Mouse (Mus musculus): ENCODE data around the gene Rdh16f1. TPM values are rescaled to one million over a fixed set of nuclear protein-coding genes. Genes with fewer than 3 reads are reported as not detected.
"Not testable (repeated sequence)": the region's sequence is repeated elsewhere in the genome, so short reads cannot be mapped to it uniquely, and the experiment has no call there.

Rdh16f1 gene
- polyA plus RNA-seq, 1 experiment from 2014 or later: 0.14 TPM

GRCm38 (mm10) chr10:127800891-127801290, 41.3 kb downstream of the Rdh16f1 start, which contains the start of gene Rdh16:
TSS of gene Rdh16 (plus strand) at chr10:127801152.
- Histone ChIP-seq H3K27ac (ENCODE audit: low read length) (no peak within 1 kb of the TSS), H3K9me3 (replicated peaks; ENCODE audit: control insufficient read depth, low read length) (no peaks in the 10 kb centered on the region), H3K4me1 (ENCODE audit: control insufficient read depth, low read depth, low read length) (no peaks in the 10 kb centered on the region), H3K27me3 (ENCODE audit: control insufficient read depth, insufficient read depth, low read depth, low read length) (no peaks in the 10 kb centered on the region), H3K36me3 (ENCODE audit: control insufficient read depth, insufficient read depth) (no peaks in the 10 kb centered on the region), H3K9ac (ENCODE audit: low read depth, low read length) (no peak within 1 kb of the TSS), H3K4me2 (ENCODE audit: low read depth, low read length) (no peak within 1 kb of the TSS), H3K4me3 (ENCODE audit: low read depth, low read length) (no peak within 1 kb of the TSS)
- WGBS (ENCODE audit: insufficient replicate concordance): 63% methylated on average over 6 of the region's 6 CpGs
- no peak for ATAC-seq (ENCODE audit: low read depth)

GRCm38 (mm10) chr10:127801612-127802011, 42.0 kb downstream of the Rdh16f1 start:
- Histone ChIP-seq H3K9ac (ENCODE audit: low read depth, low read length) (no peak overlapping the region), H3K27me3 (ENCODE audit: control insufficient read depth, insufficient read depth, low read depth, low read length) (no peaks in the 10 kb centered on the region), H3K4me1 (ENCODE audit: control insufficient read depth, low read depth, low read length) (no peaks in the 10 kb centered on the region), H3K27ac (ENCODE audit: low read length) (no peak overlapping the region), H3K36me3 (ENCODE audit: control insufficient read depth, insufficient read depth) (no peaks in the 10 kb centered on the region), H3K4me2 (ENCODE audit: low read depth, low read length) (no peak overlapping the region), H3K4me3 (ENCODE audit: low read depth, low read length) (no peak overlapping the region), H3K9me3 (replicated peaks; ENCODE audit: control insufficient read depth, low read length) (no peaks in the 10 kb centered on the region)
- WGBS (ENCODE audit: insufficient replicate concordance): 63% methylated on average over 2 of the region's 2 CpGs
- ATAC-seq (ENCODE audit: low read depth): no peak

GRCm38 (mm10) chr10:127802236-127802635, 42.6 kb downstream of the Rdh16f1 start:
- no peak overlapping the region for H3K4me2 ChIP-seq (ENCODE audit: low read depth, low read length)
- H3K9me3 ChIP-seq (replicated peaks; ENCODE audit: control insufficient read depth, low read length): no peaks in the 10 kb centered on the region
- no peak overlapping the region for H3K27ac ChIP-seq (ENCODE audit: low read length)
- H3K36me3 ChIP-seq (ENCODE audit: control insufficient read depth, insufficient read depth): no peaks in the 10 kb centered on the region
- no peaks in the 10 kb centered on the region for H3K4me1 ChIP-seq (ENCODE audit: control insufficient read depth, low read depth, low read length)
- no peak overlapping the region for H3K9ac ChIP-seq (ENCODE audit: low read depth, low read length)
- no peak for ATAC-seq (ENCODE audit: low read depth)
- no peaks in the 10 kb centered on the region for H3K27me3 ChIP-seq (ENCODE audit: control insufficient read depth, insufficient read depth, low read depth, low read length)
- WGBS (ENCODE audit: insufficient replicate concordance): 53% methylated on average over 5 of the region's 5 CpGs
- no peak overlapping the region for H3K4me3 ChIP-seq (ENCODE audit: low read depth, low read length)

- H3K4me1 ChIP-seq (ENCODE audit: control insufficient read depth, low read depth, low read length): no peaks in the 10 kb centered on the region
- no peak overlapping the region for H3K4me2 ChIP-seq (ENCODE audit: low read depth, low read length)
- H3K27me3 ChIP-seq (ENCODE audit: control insufficient read depth, insufficient read depth, low read depth, low read length): no peaks in the 10 kb centered on the region
- no peak overlapping the region for H3K4me3 ChIP-seq (ENCODE audit: low read depth, low read length)
- H3K27ac ChIP-seq (ENCODE audit: low read length): no peak overlapping the region
- H3K9me3 ChIP-seq (replicated peaks; ENCODE audit: control insufficient read depth, low read length): no peaks in the 10 kb centered on the region
- ATAC-seq (ENCODE audit: low read depth): no peak
- H3K36me3 ChIP-seq (ENCODE audit: control insufficient read depth, insufficient read depth): no peaks in the 10 kb centered on the region
- 62% methylated on average over 7 of the region's 7 CpGs for WGBS (ENCODE audit: insufficient replicate concordance)
- no peak overlapping the region for H3K9ac ChIP-seq (ENCODE audit: low read depth, low read length)
Measured at GRCm38 (mm10) chr10:127804416-127804815, 44.8 kb downstream of the Rdh16f1 start.

GRCm38 (mm10) chr10:127815888-127816287, 56.3 kb downstream of the Rdh16f1 start:
- H3K4me3 ChIP-seq (ENCODE audit: low read depth, low read length): no peak overlapping the region
- no peaks in the 10 kb centered on the region for H3K36me3 ChIP-seq (ENCODE audit: control insufficient read depth, insufficient read depth)
- no peak overlapping the region for H3K9ac ChIP-seq (ENCODE audit: low read depth, low read length)
- no peaks in the 10 kb centered on the region for H3K9me3 ChIP-seq (replicated peaks; ENCODE audit: control insufficient read depth, low read length)
- ATAC-seq (ENCODE audit: low read depth): no peak
- H3K4me2 ChIP-seq (ENCODE audit: low read depth, low read length): no peak overlapping the region
- H3K4me1 ChIP-seq (ENCODE audit: control insufficient read depth, low read depth, low read length): no peaks in the 10 kb centered on the region
- no peak overlapping the region for H3K27ac ChIP-seq (ENCODE audit: low read length)
- H3K27me3 ChIP-seq (ENCODE audit: control insufficient read depth, insufficient read depth, low read depth, low read length): no peaks in the 10 kb centered on the region

- not testable (repeated sequence) for H3K27ac ChIP-seq (ENCODE audit: low read length); H3K27me3 ChIP-seq (ENCODE audit: control insufficient read depth, insufficient read depth, low read depth, low read length); H3K4me3 ChIP-seq (ENCODE audit: low read depth, low read length); H3K36me3 ChIP-seq (ENCODE audit: control insufficient read depth, insufficient read depth); H3K9ac ChIP-seq (ENCODE audit: low read depth, low read length); ATAC-seq (ENCODE audit: low read depth); H3K9me3 ChIP-seq (replicated peaks; ENCODE audit: control insufficient read depth, low read length); H3K4me2 ChIP-seq (ENCODE audit: low read depth, low read length); H3K4me1 ChIP-seq (ENCODE audit: control insufficient read depth, low read depth, low read length)
- 51% methylated on average over 4 of the region's 4 CpGs for WGBS (ENCODE audit: insufficient replicate concordance)
Measured at GRCm38 (mm10) chr10:127817268-127817910, 57.8 kb downstream of the Rdh16f1 start.

GRCm38 (mm10) chr10:127821806-127822205, 62.2 kb downstream of the Rdh16f1 start:
- not testable (repeated sequence) for ATAC-seq (ENCODE audit: low read depth); H3K4me1 ChIP-seq (ENCODE audit: control insufficient read depth, low read depth, low read length); H3K36me3 ChIP-seq (ENCODE audit: control insufficient read depth, insufficient read depth); H3K4me3 ChIP-seq (ENCODE audit: low read depth, low read length); H3K4me2 ChIP-seq (ENCODE audit: low read depth, low read length); H3K27me3 ChIP-seq (ENCODE audit: control insufficient read depth, insufficient read depth, low read depth, low read length); H3K9ac ChIP-seq (ENCODE audit: low read depth, low read length); H3K27ac ChIP-seq (ENCODE audit: low read length); H3K9me3 ChIP-seq (replicated peaks; ENCODE audit: control insufficient read depth, low read length)
- WGBS (ENCODE audit: insufficient replicate concordance): 60% methylated on average over 2 of the region's 2 CpGs

- no peaks in the 10 kb centered on the region for H3K36me3 ChIP-seq (ENCODE audit: control insufficient read depth, insufficient read depth)
- WGBS (ENCODE audit: insufficient replicate concordance): 52% methylated on average over 6 of the region's 6 CpGs
- no peak overlapping the region for H3K9ac ChIP-seq (ENCODE audit: low read depth, low read length)
- H3K4me1 ChIP-seq (ENCODE audit: control insufficient read depth, low read depth, low read length): no peaks in the 10 kb centered on the region
- H3K4me2 ChIP-seq (ENCODE audit: low read depth, low read length): no peak overlapping the region
- no peaks in the 10 kb centered on the region for H3K9me3 ChIP-seq (replicated peaks; ENCODE audit: control insufficient read depth, low read length)
- no peak overlapping the region for H3K27ac ChIP-seq (ENCODE audit: low read length)
- no peaks in the 10 kb centered on the region for H3K27me3 ChIP-seq (ENCODE audit: control insufficient read depth, insufficient read depth, low read depth, low read length)
- H3K4me3 ChIP-seq (ENCODE audit: low read depth, low read length): no peak overlapping the region
- no peak for ATAC-seq (ENCODE audit: low read depth)
Measured at GRCm38 (mm10) chr10:127825386-127825785, 65.8 kb downstream of the Rdh16f1 start.

- H3K9me3 ChIP-seq (replicated peaks; ENCODE audit: control insufficient read depth, low read length): no peaks in the 10 kb centered on the region
- WGBS (ENCODE audit: insufficient replicate concordance): 67% methylated on average over 3 of the region's 3 CpGs
- H3K27me3 ChIP-seq (ENCODE audit: control insufficient read depth, insufficient read depth, low read depth, low read length): no peaks in the 10 kb centered on the region
- no peak overlapping the region for H3K9ac ChIP-seq (ENCODE audit: low read depth, low read length)
- no peaks in the 10 kb centered on the region for H3K36me3 ChIP-seq (ENCODE audit: control insufficient read depth, insufficient read depth)
- no peaks in the 10 kb centered on the region for H3K4me1 ChIP-seq (ENCODE audit: control insufficient read depth, low read depth, low read length)
- H3K4me2 ChIP-seq (ENCODE audit: low read depth, low read length): no peak overlapping the region
- no peak overlapping the region for H3K4me3 ChIP-seq (ENCODE audit: low read depth, low read length)
- ATAC-seq (ENCODE audit: low read depth): no peak
- H3K27ac ChIP-seq (ENCODE audit: low read length): no peak overlapping the region
Measured at GRCm38 (mm10) chr10:127829121-127829520, 69.5 kb downstream of the Rdh16f1 start.
